Mouse (Mus musculus): ENCODE results near the gene Ppp6c. TPM values are rescaled to one million over a fixed set of nuclear protein-coding genes. Genes with fewer than 3 reads are reported as not detected.

Ppp6c gene
- polyA plus RNA-seq, 1 experiment: 7.0 TPM

- Histone ChIP-seq H3K9me3 (no peaks in the 10 kb centered on the region), H3K4me1 (peaks cover 70% of the 10 kb centered on the region), H3K4me3 (replicated peaks) (no peak overlapping the region), H3K27me3 (replicated peaks) (no peaks in the 10 kb centered on the region), H3K36me3 (replicated peaks; ENCODE audit: low read length) (peaks cover 2% of the 10 kb centered on the region)
- no peak for TF ChIP-seq FLI1 (IDR thresholded peaks at IDR 0.05; ENCODE audit: low read length)
Observed at GRCm38 (mm10) chr2:39150943-39151342, 75.3 kb downstream of the Ppp6c start.

- H3K27me3 ChIP-seq (replicated peaks): no peaks in the 10 kb centered on the region
- peaks cover 50% of the 10 kb centered on the region for H3K4me1 ChIP-seq
- H3K4me3 ChIP-seq (replicated peaks): peak overlapping the region; percentile 65
- TF ChIP-seq FLI1 (IDR thresholded peaks at IDR 0.05; ENCODE audit: low read length) (no peak), GATA1 (IDR thresholded peaks at IDR 0.05; ENCODE audit: borderline replicate concordance, low read length) (no peak)
- peaks cover 6% of the 10 kb centered on the region for H3K36me3 ChIP-seq (replicated peaks; ENCODE audit: low read length)
- no peaks in the 10 kb centered on the region for H3K9me3 ChIP-seq
Observed at GRCm38 (mm10) chr2:39148075-39148474, 78.2 kb downstream of the Ppp6c start.

- Histone ChIP-seq H3K9me3 (no peaks in the 10 kb centered on the region), H3K4me1 (peaks cover 55% of the 10 kb centered on the region), H3K27me3 (replicated peaks) (no peaks in the 10 kb centered on the region), H3K4me3 (replicated peaks) (no peak overlapping the region), H3K36me3 (replicated peaks; ENCODE audit: low read length) (peaks cover 5% of the 10 kb centered on the region)
- TF ChIP-seq FLI1 (IDR thresholded peaks at IDR 0.05; ENCODE audit: low read length): no peak
- no peak for TF ChIP-seq GATA1 (IDR thresholded peaks at IDR 0.05; ENCODE audit: borderline replicate concordance, low read length)
Observed at GRCm38 (mm10) chr2:39146469-39146868, 79.8 kb downstream of the Ppp6c start.

Other genes starting within 250 kb of the Ppp6c start
- gene Wdr38, start 229.0 kb downstream of the Ppp6c start, polyA plus RNA-seq (2012; ENCODE audit: insufficient read depth, low replicate concordance): 0.44 TPM in 1 of 2 replicates, not detected in the other
- 83.7 and 123 TPM in 2 replicates for gene Arpc5l, start 221.1 kb downstream of the Ppp6c start, polyA plus RNA-seq (2012; ENCODE audit: insufficient read depth, low replicate concordance)
- gene Rpl35, start 220.8 kb downstream of the Ppp6c start, polyA plus RNA-seq (2012; ENCODE audit: insufficient read depth, low replicate concordance): 34.1 and 180 TPM in 2 replicates
- gene Golga1, start 160.9 kb downstream of the Ppp6c start, polyA plus RNA-seq (2012; ENCODE audit: insufficient read depth, low replicate concordance): 0.32 TPM in 1 of 2 replicates, not detected in the other
- 7.7 and 11.9 TPM in 2 replicates for gene Scai, start 35.7 kb downstream of the Ppp6c start, polyA plus RNA-seq (2012; ENCODE audit: insufficient read depth, low replicate concordance)